Mouse (Mus musculus) brain, embryonic 14.5 days (tissue): ENCODE data around the gene Zfpm1.

Experiments
- CTCF ChIP-seq: fragments of 200-500 bp; IDR thresholded peaks from 2 replicates; pipeline ENCODE4 v1.5.1; 2012; ENCODE audit warnings: inconsistent platforms, mild to moderate bottlenecking, moderate library complexity, borderline replicate concordance; ENCODE audit not compliant: insufficient read depth, insufficient read length; ENCODE audit errors: extremely low read depth
- POLR2A ChIP-seq: fragments of 200-500 bp; IDR thresholded peaks from 2 replicates; pipeline ENCODE4 v1.6.1; 2012; ENCODE audit warnings: mild to moderate bottlenecking, inconsistent platforms, borderline replicate concordance; ENCODE audit not compliant: poor library complexity, insufficient read depth, insufficient read length, severe bottlenecking; ENCODE audit errors: extremely low read depth

- TF ChIP-seq CTCF (no peak), POLR2A (no peak)
These were observed 14.4 kb downstream of the Zfpm1 start for GRCm38 (mm10) chr8:122296173-122297001.
